Mouse (Mus musculus) hindbrain, postnatal 0 days (tissue): Measurements from ENCODE around the gene Cacna2d1. TPM values are rescaled to one million over a fixed set of nuclear protein-coding genes. Genes with fewer than 3 reads are reported as not detected.

Experiments used
- ATAC-seq: fragments of 200-750 bp; cut with Nextera tagmentation; 2 replicates; pipeline ENCODE4 v1.8.0; 2017; ENCODE audit warnings: mild to moderate bottlenecking, moderate TSS enrichment, moderate library complexity
- DNase-seq: peaks from one replicate; pipeline ENCODE4 v3.0.0-alpha.2; 2015; ENCODE audit warnings: low spot score
- H3K27ac ChIP-seq: fragments of 300-500 bp; sonication (generic); 2 replicates; pipeline ENCODE4 v1.5.1; 2014; ENCODE audit warnings: mild to moderate bottlenecking
- H3K27me3 ChIP-seq: fragments of 300-500 bp; sonication (generic); 2 replicates; pipeline ENCODE4 v1.6.1; 2014; ENCODE audit warnings: low read length, mixed read lengths; ENCODE audit not compliant: insufficient read depth
- H3K36me3 ChIP-seq: fragments of 300-500 bp; sonication (generic); 2 replicates; pipeline ENCODE4 v1.6.1; 2014; ENCODE audit warnings: low read length, mixed read lengths; ENCODE audit not compliant: insufficient read depth
- H3K4me1 ChIP-seq: fragments of 300-500 bp; sonication (generic); 2 replicates; pipeline ENCODE4 v1.6.1; 2014; ENCODE audit warnings: antibody characterized with exemption, low read length, mixed read lengths; ENCODE audit not compliant: insufficient read depth
- H3K4me2 ChIP-seq: fragments of 300-500 bp; sonication (generic); 2 replicates; pipeline ENCODE4 v1.6.1; 2014; ENCODE audit warnings: low read depth, mild to moderate bottlenecking, low read length, moderate library complexity, mixed read lengths
- H3K4me3 ChIP-seq: fragments of 300-500 bp; sonication (generic); 2 replicates; pipeline ENCODE4 v1.5.1; 2014; ENCODE audit warnings: low read length
- H3K9ac ChIP-seq: fragments of 300-500 bp; sonication (generic); replicated peaks from 2 replicates; pipeline ENCODE4 v1.6.1; 2014; ENCODE audit warnings: mild to moderate bottlenecking, low read length, moderate library complexity, mixed read lengths
- H3K9me3 ChIP-seq: fragments of 300-500 bp; sonication (generic); 2 replicates; pipeline ENCODE4 v1.6.1; 2016; ENCODE audit warnings: low read length, mixed read lengths
- CTCF ChIP-seq: IDR thresholded peaks from 2 replicates; pipeline ENCODE4 v1.5.1; 2016; ENCODE audit warnings: antibody characterized with exemption, control low read depth, low read depth
- WGBS: fragments of 180-500 bp; shearing (Covaris S2); extraction: QIAGEN DNeasy Blood & Tissue Kit; methylation state at CpG from one replicate; pipeline ENCODE4 v1.1.7; 2014; 5-methylcytosine and 5-hydroxymethylcytosine counted together
- polyA plus RNA-seq: library from polyadenylated mRNA; unstranded; fragments of >200 nt; fragmentation: Nextera tagmentation; extraction: Ambion mirVana; gene quantifications from 2 replicates; pipeline ENCODE4 v1.2.1, GENCODE M21; 2015
- total RNA-seq: library from RNA; depleted of rRNA; stranded (reverse); fragments of >200 nt; gene quantifications from 2 replicates; pipeline ENCODE4 v1.2.3, GENCODE M21; 2014

Cacna2d1 gene
- total and polyA plus RNA-seq, 2 experiments from 2014 or later = 36.3 to 58.8 TPM

DNA sequence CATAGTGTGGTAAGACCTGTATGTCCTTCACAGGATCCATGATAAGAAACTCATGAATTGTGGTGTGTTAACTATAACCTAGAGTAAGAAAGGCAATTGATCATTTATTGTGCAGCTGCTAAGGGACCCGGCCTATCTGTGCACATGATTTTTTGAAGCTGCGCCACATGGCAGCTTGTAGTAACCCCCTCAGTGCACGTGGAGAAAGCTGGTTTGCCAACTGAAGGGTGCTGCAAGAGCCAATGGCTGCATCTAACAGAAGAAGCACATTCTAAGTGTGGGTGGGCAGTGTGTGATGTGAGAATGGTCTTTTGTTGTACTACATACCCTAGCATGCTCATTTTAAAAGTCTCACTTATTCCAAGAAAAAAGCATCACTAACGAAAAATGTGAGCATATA, 302.1 kb downstream of the Cacna2d1 start:
- 0 out of 2 replicates have a peak, but pooled peaks cover 9% of the 10 kb centered on the region for H3K4me1 ChIP-seq
- no peak for TF ChIP-seq CTCF
- H3K4me3 ChIP-seq = no peak overlapping the region
- H3K9me3 ChIP-seq = no peaks in the 10 kb centered on the region
- no peaks in the 10 kb centered on the region for H3K27me3 ChIP-seq
- H3K9ac ChIP-seq = no peak overlapping the region
- peak; percentile 28 for DNase-seq
- H3K4me2 ChIP-seq = no peak overlapping the region
- WGBS = 47% methylated on average over 4 of the region's 4 CpGs
- no peak overlapping the region for H3K27ac ChIP-seq
- no peak for ATAC-seq
- H3K36me3 ChIP-seq = no peaks in the 10 kb centered on the region

GRCm38 (mm10) chr5:16237972-16238371, 303.5 kb downstream of the Cacna2d1 start:
- Histone ChIP-seq H3K36me3 (no peaks in the 10 kb centered on the region), H3K9me3 (no peaks in the 10 kb centered on the region), H3K4me3 (no peak overlapping the region), H3K27ac (no peak overlapping the region), H3K4me1 (0 out of 2 replicates have a peak, but pooled peaks cover 9% of the 10 kb centered on the region), H3K9ac (no peak overlapping the region), H3K4me2 (no peak overlapping the region), H3K27me3 (no peaks in the 10 kb centered on the region)
- peak; percentile 81 for ATAC-seq
- TF ChIP-seq CTCF = no peak
- 22% methylated on average over 5 of the region's 5 CpGs for WGBS
- DNase-seq = peak; percentile 83

- 56% methylated on average over 3 of the region's 3 CpGs for WGBS
- DNase-seq (no peak), ATAC-seq (no peak)
- Histone ChIP-seq H3K4me1 (no peaks in the 10 kb centered on the region), H3K27me3 (no peaks in the 10 kb centered on the region), H3K4me2 (no peak overlapping the region), H3K36me3 (no peaks in the 10 kb centered on the region), H3K27ac (no peak overlapping the region), H3K9me3 (no peaks in the 10 kb centered on the region), H3K9ac (no peak overlapping the region), H3K4me3 (no peak overlapping the region)
- TF ChIP-seq CTCF = no peak
These were observed 305.8 kb downstream of the Cacna2d1 start for GRCm38 (mm10) chr5:16240255-16240654.

GRCm38 (mm10) chr5:16243599-16243998, 309.1 kb downstream of the Cacna2d1 start:
- no peak for DNase-seq
- no peak overlapping the region for H3K9ac ChIP-seq
- no peaks in the 10 kb centered on the region for H3K27me3 ChIP-seq
- ATAC-seq = no peak
- no peak for TF ChIP-seq CTCF
- no peaks in the 10 kb centered on the region for H3K36me3 ChIP-seq
- H3K9me3 ChIP-seq = no peaks in the 10 kb centered on the region
- WGBS = 39% methylated on average over 2 of the region's 2 CpGs
- H3K27ac ChIP-seq = no peak overlapping the region
- H3K4me2 ChIP-seq = no peak overlapping the region
- no peaks in the 10 kb centered on the region for H3K4me1 ChIP-seq
- H3K4me3 ChIP-seq = no peak overlapping the region

DNA sequence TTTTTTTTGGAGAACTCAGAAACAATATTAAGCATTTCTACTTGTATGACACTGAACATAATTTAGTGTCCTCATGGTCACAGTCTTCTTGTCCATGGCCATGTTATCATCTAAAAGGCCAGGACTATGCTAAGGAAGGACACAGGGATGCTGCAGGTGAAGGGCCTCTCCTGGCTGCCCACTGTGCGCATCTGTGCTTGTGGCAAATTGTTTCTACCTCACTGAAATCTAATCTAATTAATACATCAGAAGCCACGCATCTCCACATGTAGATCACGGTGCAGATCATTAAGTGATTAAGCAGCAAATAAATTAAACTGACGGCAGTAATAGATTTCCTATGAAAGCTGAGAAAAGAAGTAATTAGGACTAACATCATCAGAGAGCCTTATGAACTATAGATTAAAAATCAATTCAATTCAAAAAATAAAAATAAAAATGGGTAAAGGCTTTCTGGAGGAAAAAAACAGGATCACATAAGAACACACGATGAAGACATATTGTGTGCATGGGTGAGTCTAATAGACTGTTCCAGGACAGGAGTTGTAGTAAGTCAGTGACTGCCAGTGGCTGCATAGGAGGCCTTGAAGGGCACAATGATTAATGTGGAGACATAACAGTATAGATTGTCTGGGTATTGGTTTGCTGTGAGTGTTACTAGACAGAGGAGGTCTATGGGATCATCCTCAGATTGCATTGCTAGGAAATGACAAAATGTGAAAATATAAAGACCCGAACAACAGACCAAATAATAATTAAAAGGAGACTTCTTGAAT, 318.4 kb downstream of the Cacna2d1 start:
- H3K9me3 ChIP-seq = no peaks in the 10 kb centered on the region
- no peaks in the 10 kb centered on the region for H3K4me1 ChIP-seq
- H3K4me3 ChIP-seq = no peak overlapping the region
- H3K36me3 ChIP-seq = no peaks in the 10 kb centered on the region
- no peak for TF ChIP-seq CTCF
- ATAC-seq (peak; percentile 35; the same call in 1 of the 2 replicates), DNase-seq (peak; percentile 36)
- H3K4me2 ChIP-seq = no peak overlapping the region
- H3K9ac ChIP-seq = no peak overlapping the region
- WGBS = 60% methylated on average over 6 of the region's 6 CpGs
- no peak overlapping the region for H3K27ac ChIP-seq
- H3K27me3 ChIP-seq = no peaks in the 10 kb centered on the region

DNA sequence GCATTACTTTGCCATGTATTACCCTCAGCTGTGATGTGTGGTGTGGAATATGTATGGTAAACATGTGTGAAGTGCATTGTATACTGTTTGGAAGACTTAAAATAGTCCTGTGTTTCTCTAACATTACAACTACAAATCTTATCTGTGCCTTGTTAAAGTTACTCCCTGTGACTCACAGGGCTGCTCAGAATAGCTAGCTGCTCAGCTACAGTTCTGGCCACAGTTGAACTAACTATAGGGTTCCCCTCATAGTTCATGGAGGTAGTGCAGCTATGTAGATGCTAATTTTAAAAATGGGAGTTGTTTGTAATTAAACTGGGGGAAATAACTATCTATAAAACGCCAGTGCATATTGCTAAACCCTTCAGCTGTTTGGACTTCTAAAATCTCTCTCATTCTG, 319.3 kb downstream of the Cacna2d1 start:
- no peak for ATAC-seq
- 74% methylated on average over 1 of the region's 1 CpGs for WGBS
- Histone ChIP-seq H3K36me3 (no peaks in the 10 kb centered on the region), H3K4me3 (no peak overlapping the region), H3K9ac (no peak overlapping the region), H3K4me2 (no peak overlapping the region), H3K4me1 (no peaks in the 10 kb centered on the region), H3K27me3 (no peaks in the 10 kb centered on the region), H3K27ac (no peak overlapping the region), H3K9me3 (no peaks in the 10 kb centered on the region)
- TF ChIP-seq CTCF = no peak
- no peak for DNase-seq

- Histone ChIP-seq H3K4me2 (no peak overlapping the region), H3K9ac (no peak overlapping the region), H3K27me3 (no peaks in the 10 kb centered on the region), H3K27ac (no peak overlapping the region), H3K4me1 (no peaks in the 10 kb centered on the region), H3K4me3 (no peak overlapping the region), H3K9me3 (no peaks in the 10 kb centered on the region), H3K36me3 (no peaks in the 10 kb centered on the region)
- no peak for TF ChIP-seq CTCF
- DNase-seq (peak; percentile 57), ATAC-seq (peak; percentile 87)
- 52% methylated on average over 6 of the region's 6 CpGs for WGBS
These were observed 330.9 kb downstream of the Cacna2d1 start for GRCm38 (mm10) chr5:16265385-16265784.
